Mouse (Mus musculus) liver, adult 2 months (tissue): Measurements from ENCODE around the gene Cfd. TPM values are rescaled to one million over a fixed set of nuclear protein-coding genes. Genes with fewer than 3 reads are reported as not detected.
A peak's percentile ranks its signal among the peaks of the same experiment; 100 is the strongest.

ENCODE experiments used
- DNase-seq: peaks from one replicate; pipeline ENCODE4 v3.0.0-alpha.2; 2011; ENCODE audit warnings: low read depth, low spot score; ENCODE audit errors: extremely low read depth
- H3K27ac ChIP-seq: fragments of 200-500 bp; replicated peaks from 2 replicates; pipeline ENCODE4 v1.5.1; 2012; ENCODE audit warnings: low read depth, mild to moderate bottlenecking, control low read depth, inconsistent platforms, low read length; ENCODE audit not compliant: insufficient read depth
- H3K27me3 ChIP-seq: fragments of 200-500 bp; 2 replicates; pipeline ENCODE4 v1.6.1; 2012; ENCODE audit warnings: mild to moderate bottlenecking, moderate library complexity, low read length, inconsistent platforms; ENCODE audit not compliant: control insufficient read depth, insufficient read depth
- H3K36me3 ChIP-seq: fragments of 200-500 bp; 2 replicates; pipeline ENCODE4 v1.6.1; 2012; ENCODE audit warnings: low read length, inconsistent platforms; ENCODE audit not compliant: control insufficient read depth, insufficient read depth
- H3K4me1 ChIP-seq: fragments of 200-500 bp; 2 replicates; pipeline ENCODE4 v1.6.1; 2011; ENCODE audit warnings: low read length; ENCODE audit not compliant: control insufficient read depth, insufficient read depth
- H3K4me3 ChIP-seq: fragments of 200-500 bp; 2 replicates; pipeline ENCODE4 v1.5.1; 2011; ENCODE audit warnings: low read depth, mild to moderate bottlenecking, control low read depth, low read length, moderate library complexity; ENCODE audit not compliant: insufficient read depth
- H3K79me2 ChIP-seq: fragments of 200-500 bp; 2 replicates; pipeline ENCODE4 v1.6.1; 2012; ENCODE audit warnings: inconsistent platforms, mild to moderate bottlenecking, low read length, moderate library complexity; ENCODE audit not compliant: control insufficient read depth, insufficient read depth
- H3K9ac ChIP-seq: fragments of 200-500 bp; 2 replicates; pipeline ENCODE4 v1.6.1; 2012; ENCODE audit warnings: low read depth, mild to moderate bottlenecking, control low read depth, inconsistent platforms, low read length
- CTCF ChIP-seq: fragments of 200-500 bp; IDR thresholded peaks from 2 replicates; pipeline ENCODE4 v1.5.1; 2011; ENCODE audit warnings: low read depth, low read length, control low read depth
- POLR2A ChIP-seq: fragments of 200-500 bp; IDR thresholded peaks from 2 replicates; pipeline ENCODE4 v1.6.1; 2011; ENCODE audit warnings: low read length, control low read depth; ENCODE audit not compliant: insufficient read depth; ENCODE audit errors: extremely low read depth
- WGBS: fragments of 180-500 bp; shearing (Covaris S2); methylation state at CpG from one replicate; pipeline ENCODE4 v1.1.7; 2018; 5-methylcytosine and 5-hydroxymethylcytosine counted together
- polyA plus RNA-seq: library from polyadenylated mRNA; depleted of rRNA; stranded (reverse); fragments of >200 nt; gene quantifications from 2 replicates; pipeline ENCODE4 v1.2.3, GENCODE M21; 2012
- total RNA-seq: library from RNA; depleted of rRNA; stranded (reverse); fragments of >200 nt; gene quantifications from 2 replicates; pipeline ENCODE4 v1.2.3, GENCODE M21; 2014

Gene Cfd
- total and polyA plus RNA-seq, 2 experiments, result 0.37 to 5.7 TPM

DNA sequence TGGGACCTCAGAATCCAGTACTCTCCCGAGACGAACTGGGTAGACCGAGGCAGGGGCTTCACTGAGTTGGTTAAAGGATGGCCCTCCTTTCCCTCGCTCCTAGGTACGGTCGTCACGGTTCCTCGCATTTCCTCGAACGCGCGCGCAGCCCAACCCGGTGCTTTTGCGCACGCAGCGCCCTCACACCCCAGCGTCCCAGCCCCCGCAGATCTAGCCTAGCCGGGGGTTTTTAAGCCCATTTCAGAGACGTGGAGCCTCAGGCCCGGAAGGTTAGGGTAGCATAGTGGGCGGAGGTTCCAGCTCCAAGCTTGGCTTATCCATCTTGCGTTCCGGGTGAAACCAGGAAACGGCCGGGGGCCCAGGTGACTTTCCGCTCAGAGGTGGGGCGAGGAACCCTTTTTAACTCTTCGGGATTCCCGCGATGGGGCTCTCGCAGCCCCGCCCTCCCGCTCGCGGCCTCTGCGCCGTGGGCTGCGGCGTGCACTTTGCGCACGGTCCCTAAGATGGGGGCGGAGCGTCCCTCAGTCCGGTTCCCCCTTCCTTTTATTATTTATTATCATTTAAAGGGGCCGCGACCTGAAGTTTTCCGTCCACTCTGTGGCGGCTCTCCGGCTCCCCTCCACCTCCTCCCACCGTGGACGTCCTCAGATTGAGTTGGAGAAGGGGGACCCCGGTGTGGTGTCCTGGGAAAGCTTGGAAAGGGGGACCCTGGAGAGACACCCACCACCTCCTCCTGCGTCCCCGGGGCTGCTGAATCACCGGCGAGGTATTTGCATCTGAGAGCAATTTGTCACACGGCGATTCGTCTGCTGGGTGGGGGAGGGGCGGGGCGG is 36.1 kb downstream of the Cfd start, which contains the start of gene Arid3a:
Gene Arid3a, plus strand, starts transcription at position 553 of the 833 bp plus-strand sequence.
- no peaks in the 10 kb centered on the region for H3K79me2 ChIP-seq
- peaks cover 8% of the 10 kb centered on the region for H3K4me1 ChIP-seq
- DNase-seq, result peak; percentile 60
- H3K36me3 ChIP-seq, result no peaks in the 10 kb centered on the region
- WGBS, result under 1% methylated on average over 63 of the region's 63 CpGs
- no peaks in the 10 kb centered on the region; the same call in 1 of the 2 replicates for H3K27me3 ChIP-seq
- H3K27ac ChIP-seq, result peak within 1 kb of the TSS; percentile 66
- TF ChIP-seq CTCF (no peak), POLR2A (no peak)
- H3K4me3 ChIP-seq, result peak within 1 kb of the TSS; percentile 88
- H3K9ac ChIP-seq, result peak within 1 kb of the TSS; percentile 87

DNA sequence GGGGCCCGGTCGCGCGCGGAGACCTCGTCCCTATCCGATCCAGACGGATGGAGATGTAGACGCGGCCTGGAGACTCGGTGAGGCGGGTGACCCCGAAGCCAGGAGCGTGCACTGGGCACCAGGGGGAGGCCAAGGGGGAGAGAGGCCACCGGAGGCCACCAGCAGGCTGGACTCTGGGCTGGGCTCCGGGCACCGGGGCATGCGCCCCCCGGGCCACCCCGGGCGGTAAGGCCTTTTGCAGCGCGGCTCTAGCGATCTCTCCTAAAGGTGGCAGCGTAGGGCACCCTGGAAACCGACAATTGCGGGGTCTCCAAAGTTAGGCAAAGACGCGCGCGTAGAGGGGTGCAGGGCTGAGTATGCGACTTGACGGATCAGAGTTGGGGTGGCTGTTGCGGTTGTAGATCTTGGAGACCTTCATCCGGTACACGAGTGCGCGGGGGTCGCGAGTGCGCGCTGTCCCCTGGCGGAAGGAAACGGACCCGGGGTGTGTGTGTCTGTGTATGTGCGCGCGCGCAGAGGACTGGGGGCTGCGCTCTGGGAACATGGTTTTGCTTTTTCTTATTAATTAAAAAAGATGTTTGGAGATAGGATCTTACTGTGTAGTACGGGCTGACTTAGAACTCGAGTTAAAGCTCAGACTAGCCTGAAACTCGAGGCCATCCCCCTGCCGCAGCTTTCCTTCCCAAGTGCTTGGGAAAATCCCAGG is 36.8 kb downstream of the Cfd start:
- DNase-seq, result no peak
- H3K4me1 ChIP-seq, result peaks cover 8% of the 10 kb centered on the region
- TF ChIP-seq POLR2A, result no peak
- TF ChIP-seq CTCF, result peak; percentile 11; the same call in 1 of the 2 replicates
- H3K36me3 ChIP-seq, result no peaks in the 10 kb centered on the region
- peak overlapping the region; percentile 31 for H3K27ac ChIP-seq
- no peaks in the 10 kb centered on the region for H3K79me2 ChIP-seq
- WGBS, result under 1% methylated on average over 54 of the region's 54 CpGs
- peak overlapping the region; percentile 88 for H3K4me3 ChIP-seq
- peak overlapping the region; percentile 87 for H3K9ac ChIP-seq
- H3K27me3 ChIP-seq, result no peaks in the 10 kb centered on the region

DNA sequence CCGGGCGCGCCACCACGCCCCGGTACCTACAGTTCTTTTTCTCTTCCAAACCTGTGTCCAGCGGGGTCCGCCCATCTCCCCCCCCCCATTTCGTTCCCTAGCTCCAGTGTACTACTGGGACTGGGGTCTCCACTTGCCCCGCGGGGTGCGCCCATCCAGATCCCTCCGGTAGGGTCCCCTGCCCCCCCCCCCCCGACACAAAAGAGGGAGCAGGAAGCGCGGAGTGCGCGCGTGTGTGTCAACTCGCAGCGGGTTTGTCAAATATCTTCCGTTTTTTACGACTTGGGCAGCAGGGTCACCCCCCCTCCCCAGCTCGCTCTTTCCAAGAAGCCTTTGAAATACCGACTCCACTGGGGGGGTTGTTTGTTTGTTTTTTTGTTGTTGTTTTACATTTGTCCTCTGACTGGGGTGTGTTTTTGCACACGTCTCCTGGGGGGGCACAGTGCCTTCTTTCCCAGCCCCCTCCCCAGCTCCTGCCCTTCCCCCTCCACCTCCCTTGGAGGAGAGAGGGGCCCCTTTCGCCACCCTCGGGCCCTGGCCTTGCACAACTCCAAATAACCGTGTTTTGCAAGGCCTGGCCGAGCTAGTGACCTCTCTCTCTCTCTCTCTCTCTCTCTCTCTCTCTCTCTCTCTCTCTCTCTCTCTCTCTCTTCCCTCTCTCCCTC is 37.5 kb downstream of the Cfd start:
- Histone ChIP-seq H3K4me3 (peak overlapping the region; percentile 88), H3K36me3 (no peaks in the 10 kb centered on the region), H3K9ac (peak overlapping the region; percentile 87), H3K79me2 (no peaks in the 10 kb centered on the region), H3K27me3 (no peaks in the 10 kb centered on the region), H3K4me1 (peaks cover 10% of the 10 kb centered on the region), H3K27ac (no peak overlapping the region)
- DNase-seq, result peak; percentile 54
- under 1% methylated on average over 28 of the region's 29 CpGs for WGBS
- TF ChIP-seq CTCF, result no peak
- TF ChIP-seq POLR2A, result no peak

DNA sequence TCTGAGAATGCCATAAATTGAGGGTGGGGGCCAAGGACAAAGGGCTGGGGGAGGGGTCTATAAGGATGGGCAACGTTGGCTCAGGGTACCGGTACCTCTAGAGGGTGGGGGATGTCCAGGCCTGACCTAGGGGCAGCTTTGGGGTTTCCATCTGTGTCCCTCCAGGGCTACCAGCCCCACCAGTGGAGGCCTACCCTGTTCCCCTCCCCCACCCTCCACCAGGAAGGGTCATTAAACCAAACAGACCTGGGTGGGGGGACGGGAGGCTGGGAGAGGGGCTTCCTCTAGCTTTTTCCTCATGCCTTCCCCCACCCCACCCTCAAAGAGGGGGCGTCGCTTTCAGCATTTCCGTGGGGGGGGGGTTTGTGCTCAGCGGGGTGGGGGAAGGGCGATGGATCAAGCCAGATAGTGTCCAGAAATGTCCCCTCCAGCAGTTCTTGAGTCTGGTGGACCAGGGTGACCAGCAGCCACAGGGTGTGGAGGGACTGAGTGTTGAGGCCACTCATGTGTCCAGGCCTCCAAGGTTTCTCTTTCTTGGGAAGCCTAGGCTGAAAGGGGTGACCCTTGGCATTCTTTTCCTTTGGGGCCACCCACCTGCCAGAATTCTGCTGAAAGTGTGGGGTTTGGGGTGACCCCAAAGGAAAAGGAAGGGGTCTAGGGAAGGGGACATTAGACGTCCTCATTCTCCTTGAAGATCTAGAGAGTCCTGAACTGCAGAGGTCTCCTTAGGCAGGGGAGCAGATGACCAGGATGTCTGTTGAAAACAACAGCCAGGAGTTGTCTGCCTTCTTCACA is 38.5 kb downstream of the Cfd start:
- no peak for DNase-seq
- H3K36me3 ChIP-seq, result no peaks in the 10 kb centered on the region
- H3K4me1 ChIP-seq, result peaks cover 19% of the 10 kb centered on the region
- H3K9ac ChIP-seq, result no peak overlapping the region
- 43% methylated on average over 9 of the region's 9 CpGs for WGBS
- H3K79me2 ChIP-seq, result no peaks in the 10 kb centered on the region
- H3K27me3 ChIP-seq, result no peaks in the 10 kb centered on the region
- H3K4me3 ChIP-seq, result no peak overlapping the region
- H3K27ac ChIP-seq, result no peak overlapping the region
- no peak for TF ChIP-seq CTCF
- no peak for TF ChIP-seq POLR2A

DNA sequence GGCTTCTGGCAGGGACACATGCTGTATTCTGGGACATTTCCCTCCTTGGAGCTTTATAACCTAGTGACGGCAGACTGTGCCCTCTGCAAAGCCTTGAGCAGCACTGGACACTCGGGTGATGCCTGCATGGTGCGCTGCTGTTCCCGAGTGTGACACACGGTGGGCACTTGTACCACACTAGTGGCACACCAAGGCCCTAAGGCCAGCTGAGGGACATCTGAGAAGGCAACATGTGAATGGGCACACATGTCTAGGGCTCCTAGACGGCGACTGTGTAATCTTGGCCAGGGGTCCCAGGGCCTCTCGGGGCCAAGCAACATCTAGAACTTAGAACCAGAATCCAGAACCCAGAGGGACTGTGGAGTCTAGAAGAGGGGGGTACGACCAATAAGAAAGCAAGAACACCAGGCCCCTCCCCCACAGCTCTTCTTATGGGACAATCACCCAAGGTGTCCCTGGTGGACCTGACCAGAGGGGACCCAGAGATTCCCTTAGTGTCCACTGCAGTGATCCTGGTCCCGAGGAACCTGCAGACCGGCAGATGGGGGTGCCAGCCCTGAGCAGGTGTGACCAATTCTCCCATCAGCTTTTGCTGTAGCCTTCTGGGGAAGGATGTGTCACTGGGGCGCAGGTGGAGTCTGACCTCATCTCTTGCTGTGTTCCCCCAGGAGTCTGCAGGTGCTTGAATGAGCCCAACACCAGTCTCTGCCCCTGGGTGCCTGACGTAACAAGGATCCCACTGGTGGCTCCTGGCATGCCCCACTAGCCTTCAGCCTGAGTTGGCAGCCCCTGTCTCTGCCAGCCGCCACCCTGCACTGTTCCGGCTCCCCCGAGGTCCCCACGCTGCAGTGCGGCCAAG is 39.5 kb downstream of the Cfd start:
- Histone ChIP-seq H3K27ac (no peak overlapping the region), H3K27me3 (no peaks in the 10 kb centered on the region), H3K79me2 (no peaks in the 10 kb centered on the region), H3K9ac (no peak overlapping the region), H3K4me1 (peaks cover 24% of the 10 kb centered on the region), H3K4me3 (no peak overlapping the region), H3K36me3 (no peaks in the 10 kb centered on the region)
- no peak for TF ChIP-seq POLR2A
- no peak for TF ChIP-seq CTCF
- WGBS, result 90% methylated on average over 18 of the region's 18 CpGs
- DNase-seq, result no peak
